Mouse (Mus musculus) erythroblast, embryonic 14.5 days (primary cell): ENCODE results near the gene Cdc7. TPM values are rescaled to one million over a fixed set of nuclear protein-coding genes. Genes with fewer than 3 reads are reported as not detected.

ENCODE experiments used
- H3K27me3 ChIP-seq: 2 replicates; pipeline ENCODE4 v1.6.1; 2012; ENCODE audit warnings: inconsistent platforms; ENCODE audit not compliant: control insufficient read depth
- H3K36me3 ChIP-seq: 2 replicates; pipeline ENCODE4 v1.6.1; 2012; ENCODE audit warnings: mild to moderate bottlenecking, inconsistent platforms; ENCODE audit not compliant: control insufficient read depth
- H3K4me1 ChIP-seq: 2 replicates; pipeline ENCODE4 v1.6.1; 2012; ENCODE audit warnings: inconsistent platforms; ENCODE audit not compliant: control insufficient read depth
- H3K4me3 ChIP-seq: replicated peaks from 2 replicates; pipeline ENCODE3; 2012; ENCODE audit warnings: moderate library complexity, mild to moderate bottlenecking, inconsistent platforms
- H3K9me3 ChIP-seq: 2 replicates; pipeline ENCODE4 v1.6.1; 2012; ENCODE audit warnings: low read length, inconsistent platforms, mixed read lengths; ENCODE audit not compliant: control insufficient read depth
- GATA1 ChIP-seq: IDR thresholded peaks from 2 replicates; pipeline ENCODE4 v1.6.1; 2012; ENCODE audit warnings: low read length, inconsistent platforms, mixed read lengths
- TAL1 ChIP-seq: IDR thresholded peaks from 3 replicates; pipeline ENCODE4 v1.6.1; 2012; ENCODE audit warnings: low read length, inconsistent platforms, mixed read lengths
- polyA plus RNA-seq: library from polyadenylated mRNA; stranded (reverse); fragments of >175 nt; gene quantifications from 2 replicates; pipeline ENCODE4 v1.2.3, GENCODE M21; 2012

Gene Cdc7
- polyA plus RNA-seq, 1 experiment, result 0.84 TPM

DNA sequence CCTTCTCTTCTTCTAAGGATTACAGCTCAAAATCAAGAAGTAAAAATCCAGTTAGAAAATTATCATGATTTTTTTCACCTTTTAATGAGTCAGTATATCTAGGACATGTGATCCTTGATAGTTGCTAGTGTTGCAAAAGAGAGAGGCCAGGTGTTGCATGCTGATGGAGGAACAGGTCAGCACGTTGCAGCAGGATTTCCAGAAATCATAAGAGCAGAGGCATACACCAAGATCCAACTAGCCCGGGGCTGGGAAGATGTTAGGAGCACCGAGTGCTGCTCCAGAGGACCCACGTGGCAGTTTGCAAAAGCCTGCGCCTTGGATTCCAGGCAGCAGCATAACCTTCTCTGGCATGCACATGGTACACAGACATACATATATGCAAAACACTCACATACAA is 54.9 kb downstream of the Cdc7 start:
- H3K4me3 ChIP-seq, result no peak overlapping the region
- H3K36me3 ChIP-seq, result no peaks in the 10 kb centered on the region
- peaks cover 21% of the 10 kb centered on the region for H3K4me1 ChIP-seq
- peaks cover 3% of the 10 kb centered on the region for H3K27me3 ChIP-seq
- no peaks in the 10 kb centered on the region; the same call in 1 of the 2 replicates for H3K9me3 ChIP-seq
- TF ChIP-seq TAL1 (no peak), GATA1 (no peak)

DNA sequence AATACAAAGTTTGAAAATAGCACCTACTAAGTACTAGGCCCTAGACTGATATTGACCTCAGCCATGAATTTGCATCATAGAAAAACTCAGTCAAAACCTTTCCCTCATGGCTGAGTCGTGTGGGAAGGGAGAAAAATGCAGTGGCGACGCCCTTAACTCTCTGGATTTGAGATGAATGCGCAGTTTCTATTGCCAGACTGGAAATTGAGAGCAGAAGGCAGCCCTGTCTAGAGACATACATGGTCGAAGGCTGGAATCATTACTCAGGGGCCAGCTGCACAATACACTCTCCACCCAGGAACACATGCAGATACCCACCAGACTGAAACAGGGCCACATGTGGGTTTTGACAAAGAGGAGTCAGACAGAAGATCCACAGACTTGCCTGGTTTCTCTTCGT is 55.8 kb downstream of the Cdc7 start:
- peaks cover 8% of the 10 kb centered on the region for H3K27me3 ChIP-seq
- H3K9me3 ChIP-seq, result no peaks in the 10 kb centered on the region; the same call in 1 of the 2 replicates
- no peak overlapping the region for H3K4me3 ChIP-seq
- TF ChIP-seq TAL1, result no peak
- no peak for TF ChIP-seq GATA1
- peaks cover 21% of the 10 kb centered on the region for H3K4me1 ChIP-seq
- no peaks in the 10 kb centered on the region for H3K36me3 ChIP-seq

DNA sequence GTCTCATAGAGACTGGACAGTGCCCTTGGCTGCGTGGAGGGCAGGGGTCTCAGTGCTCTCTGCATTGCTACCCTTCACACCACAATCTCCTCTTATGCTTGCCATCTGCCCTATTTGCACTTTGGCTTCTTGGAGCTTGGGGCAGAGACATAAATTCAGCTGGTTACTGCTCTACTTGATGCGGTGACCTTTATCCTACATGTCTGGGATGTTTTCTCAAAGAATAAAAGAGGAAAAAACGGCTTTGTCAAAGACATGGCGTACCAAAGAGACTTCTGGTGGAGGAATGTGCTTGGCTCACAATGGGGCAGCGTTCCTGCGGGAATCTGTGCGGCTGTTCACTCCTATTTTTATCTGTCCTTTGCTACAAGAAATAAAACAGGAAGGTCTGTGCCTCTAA is 56.2 kb downstream of the Cdc7 start:
- H3K36me3 ChIP-seq, result no peaks in the 10 kb centered on the region
- H3K4me1 ChIP-seq, result peaks cover 17% of the 10 kb centered on the region
- H3K4me3 ChIP-seq, result no peak overlapping the region
- peaks cover 8% of the 10 kb centered on the region for H3K27me3 ChIP-seq
- no peaks in the 10 kb centered on the region; the same call in 1 of the 2 replicates for H3K9me3 ChIP-seq
- no peak for TF ChIP-seq TAL1
- no peak for TF ChIP-seq GATA1

DNA sequence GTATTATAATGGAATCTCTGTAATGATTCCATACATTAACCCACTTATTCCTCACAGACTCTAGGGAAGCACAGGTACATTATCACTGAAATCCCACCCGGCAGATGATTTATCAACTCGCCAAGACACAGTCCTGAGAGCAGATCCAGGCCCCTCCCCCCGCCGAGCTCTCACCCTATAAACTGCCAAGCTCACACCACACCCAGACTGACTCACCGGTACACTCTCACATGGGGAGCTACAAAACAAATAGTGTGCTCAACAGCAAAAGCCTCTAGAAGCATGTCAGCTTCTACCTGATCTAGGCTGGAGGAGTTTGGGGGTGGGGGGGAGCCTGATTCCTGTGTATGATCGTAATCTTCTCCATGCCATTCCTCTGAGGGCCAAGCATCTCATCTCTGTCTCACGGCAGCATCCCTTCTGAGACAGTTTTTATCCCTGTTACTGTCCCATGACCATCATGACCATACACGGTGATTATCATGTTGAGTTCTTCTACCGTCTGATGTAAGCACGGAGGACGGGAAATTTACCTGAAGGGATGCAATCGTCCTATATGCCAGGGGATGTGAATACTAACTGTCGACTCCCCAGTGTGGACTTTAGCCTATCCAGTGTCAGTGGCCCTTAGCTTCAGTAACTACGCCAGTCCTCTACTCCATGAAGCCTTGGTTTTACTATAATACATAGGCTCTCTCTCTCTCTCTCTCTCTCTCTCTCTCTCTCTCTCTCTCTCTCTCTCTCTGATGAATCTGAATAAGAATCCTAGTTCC is 57.4 kb downstream of the Cdc7 start:
- Histone ChIP-seq H3K9me3 (no peaks in the 10 kb centered on the region; the same call in 1 of the 2 replicates), H3K4me1 (peaks cover 7% of the 10 kb centered on the region), H3K36me3 (no peaks in the 10 kb centered on the region), H3K27me3 (peaks cover 12% of the 10 kb centered on the region), H3K4me3 (no peak overlapping the region)
- TF ChIP-seq GATA1 (no peak), TAL1 (no peak)

DNA sequence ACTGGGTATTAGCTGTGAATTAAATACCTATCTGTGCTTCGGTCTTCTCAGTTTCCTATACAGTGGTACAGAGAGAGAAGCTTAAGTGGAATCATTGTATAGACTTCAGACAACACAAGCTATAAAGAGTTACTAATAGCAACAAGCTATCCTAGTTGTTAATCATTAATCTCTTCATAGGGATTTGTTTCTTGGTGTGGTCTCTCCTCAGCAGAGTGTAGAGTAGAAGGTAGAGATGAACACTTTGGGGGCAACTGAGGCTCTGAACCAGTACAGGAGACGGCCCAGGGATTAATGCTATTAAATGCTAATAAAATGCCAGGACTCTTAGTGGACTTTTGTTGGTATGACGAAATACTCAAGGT is 57.9 kb downstream of the Cdc7 start:
- peaks cover 12% of the 10 kb centered on the region for H3K27me3 ChIP-seq
- peaks cover 7% of the 10 kb centered on the region for H3K4me1 ChIP-seq
- H3K9me3 ChIP-seq, result no peaks in the 10 kb centered on the region; the same call in 1 of the 2 replicates
- TF ChIP-seq TAL1 (no peak), GATA1 (no peak)
- H3K4me3 ChIP-seq, result no peak overlapping the region
- H3K36me3 ChIP-seq, result no peaks in the 10 kb centered on the region

DNA sequence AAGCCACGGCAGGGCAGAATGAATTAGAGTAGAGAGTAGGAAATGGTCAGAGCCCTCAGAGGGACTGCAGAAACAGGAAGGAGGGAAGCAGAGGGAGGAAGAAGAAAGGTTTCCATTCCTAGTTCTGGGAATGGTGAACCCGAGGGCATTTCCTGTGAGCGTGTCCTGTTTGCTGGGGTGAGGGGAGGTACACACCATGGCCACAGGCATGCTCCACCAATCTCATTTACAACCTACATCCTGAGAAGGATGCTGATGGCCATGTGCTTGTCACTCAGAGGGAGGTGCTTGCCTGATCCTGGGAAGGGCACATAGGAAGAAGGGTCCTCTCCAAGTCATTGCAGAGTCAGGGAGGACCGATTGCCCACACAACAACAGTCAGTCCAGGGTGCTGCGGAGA is 59.8 kb downstream of the Cdc7 start:
- peaks cover 5% of the 10 kb centered on the region; the same call in 1 of the 2 replicates for H3K4me1 ChIP-seq
- H3K27me3 ChIP-seq, result peaks cover 12% of the 10 kb centered on the region
- TF ChIP-seq GATA1 (no peak), TAL1 (no peak)
- H3K9me3 ChIP-seq, result no peaks in the 10 kb centered on the region; the same call in 1 of the 2 replicates
- no peaks in the 10 kb centered on the region for H3K36me3 ChIP-seq
- no peak overlapping the region for H3K4me3 ChIP-seq

DNA sequence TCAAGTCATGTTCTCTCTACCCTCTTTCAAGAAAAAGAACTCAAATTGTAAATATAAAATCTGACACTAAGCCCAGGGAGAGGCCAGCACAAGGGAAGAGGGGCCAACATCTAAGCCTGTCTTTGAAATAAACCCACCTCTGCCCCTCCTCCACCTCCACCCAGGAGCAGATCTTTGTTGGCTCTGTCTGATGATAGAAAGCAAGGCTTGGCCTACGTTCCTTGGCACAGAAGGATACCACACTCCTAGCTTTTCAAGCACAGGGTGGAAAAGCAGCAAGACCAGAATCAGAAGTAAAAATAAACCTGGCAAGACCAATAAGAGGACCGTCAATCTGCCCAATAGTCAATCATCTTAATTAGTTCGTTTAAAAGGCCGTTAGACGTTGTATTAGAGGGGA is 61.2 kb downstream of the Cdc7 start:
- Histone ChIP-seq H3K4me1 (peaks cover 5% of the 10 kb centered on the region; the same call in 1 of the 2 replicates), H3K27me3 (peaks cover 17% of the 10 kb centered on the region), H3K4me3 (no peak overlapping the region), H3K9me3 (no peaks in the 10 kb centered on the region; the same call in 1 of the 2 replicates), H3K36me3 (no peaks in the 10 kb centered on the region)
- no peak for TF ChIP-seq TAL1
- TF ChIP-seq GATA1, result no peak

DNA sequence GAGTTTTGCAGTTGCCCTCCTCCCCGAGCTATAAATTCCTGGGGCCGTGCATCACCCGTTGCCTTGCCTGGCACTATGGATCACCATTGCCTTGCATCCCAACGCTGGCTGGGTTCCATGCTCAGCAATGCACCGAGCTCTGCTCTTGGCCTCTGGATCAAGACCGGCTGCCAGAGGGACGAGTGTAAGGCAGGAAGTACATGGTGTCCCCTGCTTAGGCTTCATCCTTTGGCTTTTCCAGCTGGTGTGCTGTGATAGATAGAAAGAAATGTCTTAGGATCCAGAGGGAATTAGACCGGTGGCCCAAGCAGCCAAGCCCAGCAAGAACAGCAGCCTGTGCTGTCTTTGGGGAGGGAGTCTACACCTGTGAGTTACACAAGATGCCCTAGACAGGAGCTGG is 61.7 kb downstream of the Cdc7 start:
- no peaks in the 10 kb centered on the region; the same call in 1 of the 2 replicates for H3K9me3 ChIP-seq
- H3K27me3 ChIP-seq, result peaks cover 19% of the 10 kb centered on the region
- TF ChIP-seq GATA1, result no peak
- no peak for TF ChIP-seq TAL1
- H3K4me1 ChIP-seq, result peaks cover 5% of the 10 kb centered on the region; the same call in 1 of the 2 replicates
- no peak overlapping the region for H3K4me3 ChIP-seq
- no peaks in the 10 kb centered on the region for H3K36me3 ChIP-seq

DNA sequence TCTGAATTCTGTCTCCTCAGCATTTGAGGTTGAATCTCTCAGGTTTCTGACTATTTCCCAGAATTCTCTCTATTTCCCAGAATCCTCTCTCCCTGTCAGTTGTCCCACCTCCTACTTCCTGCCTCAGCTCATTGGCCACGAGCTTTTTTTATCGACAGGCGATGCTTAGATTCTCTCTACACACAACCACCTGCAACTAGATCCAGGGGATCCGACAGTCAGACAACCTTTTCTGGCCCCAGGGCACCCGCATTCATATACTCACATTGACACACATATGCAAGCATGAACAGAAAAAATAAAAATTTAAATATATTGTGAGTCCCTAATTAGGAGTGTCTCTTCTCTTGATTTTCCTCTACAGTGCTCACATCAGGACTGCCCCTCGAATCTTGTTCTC is 63.5 kb downstream of the Cdc7 start:
- no peaks in the 10 kb centered on the region; the same call in 1 of the 2 replicates for H3K9me3 ChIP-seq
- no peaks in the 10 kb centered on the region for H3K36me3 ChIP-seq
- H3K4me3 ChIP-seq, result no peak overlapping the region
- peaks cover 23% of the 10 kb centered on the region for H3K27me3 ChIP-seq
- no peaks in the 10 kb centered on the region for H3K4me1 ChIP-seq
- no peak for TF ChIP-seq TAL1
